Mouse (Mus musculus) hindbrain, embryonic 13.5 days (tissue): Measurements from ENCODE around the gene Aldoart2. TPM values are rescaled to one million over a fixed set of nuclear protein-coding genes. Genes with fewer than 3 reads are reported as not detected.
"Not testable (repeated sequence)": the region's sequence is repeated elsewhere in the genome, so short reads cannot be mapped to it uniquely, and the experiment has no call there.

Experiments used
- ATAC-seq: fragments of 200-750 bp; cut with Nextera tagmentation; 2 replicates; pipeline ENCODE4 v1.8.0; 2017; ENCODE audit warnings: moderate TSS enrichment; ENCODE audit not compliant: low FRiP score
- H3K27ac ChIP-seq: fragments of 300-500 bp; sonication (generic); 2 replicates; pipeline ENCODE4 v1.5.1; 2015; ENCODE audit warnings: inconsistent platforms, mild to moderate bottlenecking, moderate library complexity
- H3K27me3 ChIP-seq: fragments of 300-500 bp; sonication (generic); 2 replicates; pipeline ENCODE4 v1.6.1; 2015; ENCODE audit warnings: mild to moderate bottlenecking, inconsistent platforms
- H3K36me3 ChIP-seq: fragments of 300-500 bp; sonication (generic); 2 replicates; pipeline ENCODE4 v1.6.1; 2015; ENCODE audit warnings: mild to moderate bottlenecking, inconsistent platforms
- H3K4me1 ChIP-seq: fragments of 300-500 bp; sonication (generic); replicated peaks from 2 replicates; pipeline ENCODE4 v1.6.1; 2015; ENCODE audit warnings: inconsistent platforms
- H3K4me2 ChIP-seq: fragments of 300-500 bp; sonication (generic); 2 replicates; pipeline ENCODE4 v1.6.1; 2015; ENCODE audit warnings: inconsistent platforms, mild to moderate bottlenecking, moderate library complexity
- H3K4me3 ChIP-seq: fragments of 300-500 bp; sonication (generic); 2 replicates; pipeline ENCODE4 v1.5.1; 2015; ENCODE audit warnings: mild to moderate bottlenecking, inconsistent platforms
- H3K9ac ChIP-seq: fragments of 300-500 bp; sonication (generic); 2 replicates; pipeline ENCODE4 v1.6.1; 2015; ENCODE audit warnings: mild to moderate bottlenecking, inconsistent platforms
- H3K9me3 ChIP-seq: fragments of 300-500 bp; sonication (generic); 2 replicates; pipeline ENCODE4 v1.6.1; 2016; ENCODE audit warnings: inconsistent platforms
- WGBS: fragments of 180-500 bp; shearing (Covaris S2); methylation state at CpG from one replicate; pipeline ENCODE4 v1.1.7; 2015; 5-methylcytosine and 5-hydroxymethylcytosine counted together
- polyA plus RNA-seq: library from polyadenylated mRNA; unstranded; fragments of >200 nt; fragmentation: Nextera tagmentation; extraction: Ambion mirVana; gene quantifications from 2 replicates; pipeline ENCODE4 v1.2.1, GENCODE M21; 2015

The Aldoart2 gene
- not detected in 2 replicates for polyA plus RNA-seq

DNA sequence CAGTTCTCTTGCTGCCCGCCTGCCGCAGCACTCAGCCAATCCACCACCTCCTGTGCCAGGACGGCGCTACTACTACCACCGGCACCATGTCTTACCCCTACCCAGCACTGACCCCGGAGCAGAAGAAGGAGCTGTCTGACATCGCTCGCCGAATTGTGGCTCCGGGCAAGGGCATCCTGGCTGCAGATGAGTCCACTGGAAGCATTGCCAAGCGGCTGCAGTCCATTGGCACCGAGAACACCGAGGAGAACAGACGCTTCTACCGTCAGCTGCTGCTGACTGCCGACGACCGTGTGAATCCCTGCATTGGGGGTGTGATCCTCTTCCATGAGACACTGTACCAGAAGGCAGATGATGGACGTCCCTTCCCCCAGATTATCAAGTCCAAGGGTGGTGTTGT lies at the start of gene Aldoart2:
Aldoart2 (plus strand) TSS at position 34 of the 400 bp plus-strand sequence.
- ATAC-seq = no peak
- Histone ChIP-seq H3K4me1 (peaks cover 7% of the 10 kb centered on the region; the same call in 1 of the 2 replicates), H3K9me3 (no peaks in the 10 kb centered on the region), H3K27me3 (0 out of 2 replicates have a peak, but pooled peaks cover 2% of the 10 kb centered on the region), H3K36me3 (no peaks in the 10 kb centered on the region), H3K9ac (no peak within 1 kb of the TSS), H3K4me3 (no peak within 1 kb of the TSS), H3K4me2 (no peak within 1 kb of the TSS), H3K27ac (no peak within 1 kb of the TSS)
- WGBS = 98% methylated on average over 19 of the region's 19 CpGs

DNA sequence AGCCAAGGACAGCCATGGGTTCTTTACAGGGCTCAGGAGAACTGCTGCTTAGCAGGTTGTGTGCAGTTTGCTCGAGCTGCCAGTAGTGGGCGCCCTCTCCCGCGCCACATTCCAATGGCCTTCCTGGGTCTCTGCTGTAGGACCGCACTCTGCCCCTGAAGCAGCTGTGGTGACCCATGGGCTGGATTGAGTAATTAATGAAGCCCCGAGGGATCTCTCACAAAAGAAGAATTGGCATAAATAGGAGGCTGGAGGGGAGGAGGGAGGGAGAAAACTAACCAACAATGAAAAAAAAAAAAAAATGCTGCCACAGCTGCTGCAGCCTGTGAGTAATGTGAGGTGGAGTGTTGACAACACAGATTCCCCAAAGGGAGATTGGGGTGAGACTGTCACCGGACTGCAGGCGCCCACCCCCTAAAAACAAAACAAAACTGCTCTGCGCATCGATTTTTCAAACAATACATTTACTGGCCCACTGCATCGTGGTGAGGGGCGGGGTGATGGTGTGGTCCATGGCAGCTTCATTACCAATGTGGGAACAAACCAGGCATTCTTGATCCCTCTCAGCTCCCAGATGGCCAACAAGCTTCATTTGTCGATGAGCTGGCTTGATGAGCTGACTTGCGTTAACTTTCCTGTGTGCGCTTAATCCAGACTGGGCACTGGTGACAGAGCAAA lies 46.8 kb upstream of the Aldoart2 start:
- Histone ChIP-seq H3K27ac (no peak overlapping the region), H3K4me2 (peak overlapping the region; percentile 39), H3K27me3 (no peaks in the 10 kb centered on the region), H3K9ac (no peak overlapping the region), H3K4me3 (no peak overlapping the region), H3K9me3 (no peaks in the 10 kb centered on the region), H3K36me3 (no peaks in the 10 kb centered on the region), H3K4me1 (0 out of 2 replicates have a peak, but pooled peaks cover 6% of the 10 kb centered on the region)
- 32% methylated on average over 15 of the region's 15 CpGs for WGBS
- peak; percentile 63 for ATAC-seq

DNA sequence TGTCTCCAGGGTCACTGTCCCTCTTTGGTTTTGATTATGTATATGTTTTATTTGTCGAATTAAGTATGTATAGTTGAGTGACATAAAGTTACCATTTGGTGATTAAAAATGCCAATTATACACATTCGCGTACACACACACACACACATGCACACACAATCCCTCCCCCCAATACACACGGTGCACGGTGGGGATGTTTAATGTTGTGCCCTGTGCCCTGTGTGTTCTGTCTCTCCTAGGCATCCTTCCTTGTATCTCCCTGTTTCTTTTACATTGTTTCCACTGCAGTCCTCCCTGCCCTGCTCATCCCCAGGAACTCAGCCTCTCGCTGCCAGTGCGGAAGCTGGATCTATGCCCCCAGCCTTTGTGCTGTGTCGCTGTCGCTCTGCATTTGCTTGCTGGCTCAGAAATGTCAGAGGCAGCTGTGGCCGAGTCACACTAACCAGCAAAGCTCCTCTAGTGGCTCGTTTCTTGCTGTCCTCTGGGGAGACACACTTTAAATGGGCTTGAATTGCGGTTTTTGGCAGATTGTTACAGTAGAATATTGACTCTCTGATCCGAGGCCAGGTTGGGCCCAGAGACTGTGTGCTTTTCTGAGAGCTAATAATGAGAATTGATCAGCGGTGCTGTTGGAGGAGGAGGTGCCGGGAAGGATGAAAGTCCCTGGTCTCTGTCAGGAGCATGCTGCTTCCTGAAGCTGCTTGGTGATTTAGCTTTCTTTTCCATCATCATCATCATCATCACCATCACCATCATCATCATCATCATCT lies 37.9 kb upstream of the Aldoart2 start:
- Histone ChIP-seq H3K9me3 (no peaks in the 10 kb centered on the region), H3K27me3 (no peaks in the 10 kb centered on the region), H3K4me2 (peak overlapping the region; percentile 6; the same call in 1 of the 2 replicates), H3K4me3 (no peak overlapping the region), H3K4me1 (peaks cover 9% of the 10 kb centered on the region; the same call in 1 of the 2 replicates), H3K27ac (peak overlapping the region; percentile 45), H3K9ac (0 out of 2 replicates have a peak overlapping the region, but pooled peaks have one; percentile 26), H3K36me3 (no peaks in the 10 kb centered on the region)
- WGBS = 53% methylated on average over 15 of the region's 15 CpGs
- ATAC-seq = peak; percentile 67

DNA sequence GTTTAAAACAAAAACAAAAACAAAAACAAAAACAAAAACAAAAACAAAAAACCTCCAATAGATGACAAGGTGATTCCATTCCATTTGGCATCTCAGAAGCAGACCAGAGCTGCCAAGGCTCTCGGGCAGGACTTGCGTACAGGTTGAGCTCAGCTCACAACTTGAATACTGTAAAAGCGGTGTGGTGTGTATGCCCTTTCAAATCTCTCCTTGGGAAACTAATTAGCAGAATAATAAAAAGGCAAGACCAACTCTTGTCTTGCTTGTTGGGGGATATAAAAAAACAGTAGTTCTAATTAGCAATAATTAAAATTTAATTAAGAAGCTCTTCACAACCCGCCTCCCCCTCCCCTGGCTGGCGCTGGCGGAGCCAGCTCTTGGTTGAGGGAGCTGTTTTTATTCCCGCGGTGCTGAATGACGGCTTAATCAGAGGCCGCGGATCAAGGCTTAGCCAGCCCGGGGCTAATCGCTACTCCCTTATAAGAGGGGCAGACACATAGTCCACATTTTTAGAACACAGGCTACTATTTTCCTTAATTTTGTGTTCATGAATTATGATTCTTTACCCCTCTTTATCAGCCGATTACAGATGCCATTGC lies 28.4 kb upstream of the Aldoart2 start:
- no peak overlapping the region for H3K9ac ChIP-seq
- H3K4me3 ChIP-seq = no peak overlapping the region
- H3K4me2 ChIP-seq = peak overlapping the region; percentile 25

DNA sequence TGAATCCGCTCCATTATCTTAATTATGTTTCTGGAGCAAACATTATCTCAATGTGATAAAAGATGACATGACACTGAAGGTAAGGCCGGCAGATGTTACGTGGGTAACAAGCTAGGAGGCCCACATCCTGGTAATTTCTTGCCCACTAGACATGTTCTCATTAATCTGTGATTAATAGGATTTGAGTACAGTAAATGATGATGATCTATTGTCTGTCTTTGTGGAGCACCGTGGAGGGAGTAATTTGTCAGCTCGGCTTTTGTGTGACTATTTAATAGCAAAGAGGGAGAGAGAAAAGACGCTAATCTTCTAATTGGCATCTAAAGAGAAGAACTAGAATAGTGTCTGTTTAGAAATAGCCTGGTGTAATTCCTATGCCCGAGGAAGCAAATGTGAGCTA lies 27.3 kb upstream of the Aldoart2 start:
- no peak overlapping the region for H3K4me2 ChIP-seq

More for the DNA sequence above, 28.4 kb upstream of the Aldoart2 start:
- WGBS = 7% methylated on average over 14 of the region's 14 CpGs
- no peaks in the 10 kb centered on the region for H3K9me3 ChIP-seq
- no peak overlapping the region for H3K27ac ChIP-seq
- H3K4me1 ChIP-seq = peaks cover 13% of the 10 kb centered on the region
- H3K36me3 ChIP-seq = no peaks in the 10 kb centered on the region
- peak; percentile 67; the same call in 1 of the 2 replicates for ATAC-seq
- H3K27me3 ChIP-seq = peaks cover 29% of the 10 kb centered on the region

DNA sequence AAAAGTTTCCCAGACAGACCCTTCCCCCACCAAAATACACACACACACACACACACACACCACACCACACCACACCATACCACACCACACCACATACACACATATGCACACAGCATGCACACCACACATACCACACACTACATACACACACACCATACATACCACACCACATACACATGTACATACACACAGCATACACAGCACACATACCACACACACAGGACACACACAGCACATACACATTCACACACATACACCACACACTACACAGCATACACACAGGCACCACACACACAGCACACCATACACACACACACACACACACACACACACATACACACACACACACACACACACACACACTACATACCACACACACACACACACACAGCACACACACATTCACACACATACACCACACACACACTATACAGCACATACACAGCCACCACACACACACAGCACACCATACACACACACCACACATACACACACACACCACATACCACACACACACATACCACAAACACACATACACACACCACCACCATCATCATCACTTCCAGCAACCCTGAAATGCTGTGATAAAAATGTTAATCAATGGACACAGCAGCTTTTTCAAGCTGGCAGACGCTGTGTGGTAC lies 26.6 kb upstream of the Aldoart2 start:
- Histone ChIP-seq H3K4me2 (no peak overlapping the region), H3K4me1 (peaks cover 13% of the 10 kb centered on the region), H3K9ac (no peak overlapping the region), H3K27me3 (peaks cover 23% of the 10 kb centered on the region), H3K36me3 (no peaks in the 10 kb centered on the region), H3K27ac (no peak overlapping the region), H3K4me3 (no peak overlapping the region), H3K9me3 (no peaks in the 10 kb centered on the region)
- 94% methylated on average over 1 of the region's 1 CpGs for WGBS
- peak; percentile 79 for ATAC-seq

More for the DNA sequence above, 27.3 kb upstream of the Aldoart2 start:
- H3K4me3 ChIP-seq = no peak overlapping the region
- WGBS = 30% methylated on average over 7 of the region's 7 CpGs
- H3K27me3 ChIP-seq = peaks cover 27% of the 10 kb centered on the region
- no peaks in the 10 kb centered on the region for H3K9me3 ChIP-seq
- H3K27ac ChIP-seq = no peak overlapping the region
- no peak overlapping the region for H3K9ac ChIP-seq
- ATAC-seq = no peak; the same call in 1 of the 2 replicates
- peaks cover 13% of the 10 kb centered on the region for H3K4me1 ChIP-seq
- H3K36me3 ChIP-seq = no peaks in the 10 kb centered on the region

DNA sequence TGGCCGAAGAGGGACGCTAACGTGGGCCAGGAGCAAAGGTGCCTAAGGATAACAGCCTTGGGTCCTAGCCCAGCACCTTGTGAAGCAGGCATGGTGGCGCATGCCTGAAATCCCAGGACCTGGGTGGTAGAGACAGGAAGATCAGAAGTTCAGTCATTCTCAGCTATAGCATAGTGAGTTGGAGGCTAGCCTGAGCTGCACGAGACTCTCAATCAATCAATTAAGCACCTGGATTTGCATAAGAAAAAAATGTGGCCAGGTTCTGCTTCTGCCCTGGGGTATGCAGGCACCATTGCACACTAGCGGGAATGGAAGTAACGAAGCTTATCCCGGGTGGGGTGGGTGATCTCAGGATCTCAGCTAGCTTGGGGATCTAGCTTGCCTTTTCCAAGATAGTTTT lies 25.9 kb upstream of the Aldoart2 start:
- Histone ChIP-seq H3K4me2 (no peak overlapping the region), H3K9ac (no peak overlapping the region), H3K4me1 (peaks cover 13% of the 10 kb centered on the region), H3K9me3 (no peaks in the 10 kb centered on the region), H3K4me3 (no peak overlapping the region), H3K27ac (no peak overlapping the region), H3K27me3 (peaks cover 16% of the 10 kb centered on the region; the same call in 1 of the 2 replicates), H3K36me3 (no peaks in the 10 kb centered on the region)
- WGBS = 53% methylated on average over 8 of the region's 8 CpGs
- no peak for ATAC-seq

DNA sequence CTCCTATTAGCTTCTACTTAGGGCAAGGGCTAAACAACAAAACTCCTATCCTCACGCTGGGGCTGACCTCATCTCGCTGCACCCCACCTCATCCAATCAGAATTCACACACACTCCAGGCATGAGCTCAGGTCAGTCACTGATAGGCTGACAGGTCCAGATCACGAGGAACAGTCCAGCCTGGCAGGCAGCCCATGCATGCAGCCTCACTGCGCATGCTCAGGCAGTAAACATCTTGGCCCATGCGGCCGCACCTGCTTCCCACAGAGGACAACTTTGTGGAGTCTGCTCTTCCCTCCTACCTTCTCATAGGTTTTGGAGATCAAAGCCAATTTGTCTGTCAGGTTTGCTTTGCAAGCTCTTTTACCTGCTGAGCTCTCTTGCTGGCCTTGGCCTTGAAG lies 10.1 kb upstream of the Aldoart2 start:
- H3K4me3 ChIP-seq, H3K4me2 ChIP-seq, H3K27ac ChIP-seq, H3K9me3 ChIP-seq, H3K4me1 ChIP-seq, H3K9ac ChIP-seq, H3K36me3 ChIP-seq, H3K27me3 ChIP-seq, ATAC-seq: not testable (repeated sequence)
- 83% methylated on average over 6 of the region's 6 CpGs for WGBS

DNA sequence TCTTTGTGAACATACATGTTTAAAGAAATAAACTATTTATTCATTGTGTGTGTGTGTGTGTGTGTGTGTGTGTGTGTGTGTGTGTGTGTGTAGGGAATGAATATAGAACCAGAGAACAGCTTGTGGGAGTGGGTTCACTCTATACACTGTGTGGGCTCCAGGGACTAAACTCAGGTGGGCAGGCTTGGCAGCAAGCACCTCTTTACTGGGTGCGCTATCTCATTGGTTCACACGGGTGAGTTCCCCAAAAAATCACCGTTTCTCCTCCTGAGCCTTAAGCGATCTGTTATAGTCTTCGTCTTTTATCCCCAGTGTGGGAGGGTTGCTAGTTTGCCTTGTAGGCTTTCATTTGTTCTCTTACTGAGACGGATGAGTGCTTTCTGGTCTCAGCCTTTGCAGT lies 7.2 kb upstream of the Aldoart2 start:
- Histone ChIP-seq H3K9ac (no peak overlapping the region), H3K4me3 (no peak overlapping the region), H3K4me2 (no peak overlapping the region), H3K27ac (no peak overlapping the region), H3K9me3 (no peaks in the 10 kb centered on the region), H3K27me3 (0 out of 2 replicates have a peak, but pooled peaks cover 4% of the 10 kb centered on the region), H3K4me1 (peaks cover 8% of the 10 kb centered on the region; the same call in 1 of the 2 replicates), H3K36me3 (no peaks in the 10 kb centered on the region)
- WGBS = 73% methylated on average over 6 of the region's 6 CpGs
- no peak for ATAC-seq

DNA sequence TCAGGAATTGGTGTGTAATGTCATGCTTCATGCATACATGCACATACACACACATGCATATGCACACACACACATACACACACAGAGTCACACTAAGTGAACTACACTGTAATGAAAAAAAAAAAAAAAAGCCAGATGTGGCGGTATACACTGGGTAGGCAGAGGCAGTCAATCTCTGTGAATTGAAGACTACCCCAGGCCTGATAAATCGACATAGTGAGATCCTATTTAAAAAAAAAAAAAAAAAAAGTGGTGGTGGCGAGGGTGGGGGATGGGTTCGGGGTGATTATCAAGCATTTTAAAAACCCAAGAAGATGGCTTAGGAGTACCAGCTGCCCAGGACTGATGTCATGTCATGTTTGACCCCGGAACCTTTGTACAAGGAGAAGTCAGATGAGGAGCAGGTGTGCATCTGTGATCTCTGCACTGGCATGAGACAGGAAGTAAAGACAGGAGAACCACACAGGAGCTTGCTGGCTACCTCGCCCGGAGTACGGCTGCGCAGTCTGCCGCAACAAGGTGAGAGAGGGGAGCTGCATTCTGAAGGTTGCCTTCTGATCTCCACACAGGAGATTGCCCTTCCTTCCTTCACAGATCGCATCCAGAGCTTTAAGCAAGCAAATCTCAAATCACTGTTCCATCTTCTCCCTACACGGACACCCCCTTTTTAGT lies 5.7 kb upstream of the Aldoart2 start:
- no peak overlapping the region for H3K9ac ChIP-seq
- WGBS = 91% methylated on average over 12 of the region's 12 CpGs
- H3K4me2 ChIP-seq = no peak overlapping the region
- peaks cover 8% of the 10 kb centered on the region; the same call in 1 of the 2 replicates for H3K4me1 ChIP-seq
- ATAC-seq = no peak
- H3K27ac ChIP-seq = no peak overlapping the region
- H3K9me3 ChIP-seq = no peaks in the 10 kb centered on the region
- H3K36me3 ChIP-seq = no peaks in the 10 kb centered on the region
- 0 out of 2 replicates have a peak, but pooled peaks cover 4% of the 10 kb centered on the region for H3K27me3 ChIP-seq
- no peak overlapping the region for H3K4me3 ChIP-seq

DNA sequence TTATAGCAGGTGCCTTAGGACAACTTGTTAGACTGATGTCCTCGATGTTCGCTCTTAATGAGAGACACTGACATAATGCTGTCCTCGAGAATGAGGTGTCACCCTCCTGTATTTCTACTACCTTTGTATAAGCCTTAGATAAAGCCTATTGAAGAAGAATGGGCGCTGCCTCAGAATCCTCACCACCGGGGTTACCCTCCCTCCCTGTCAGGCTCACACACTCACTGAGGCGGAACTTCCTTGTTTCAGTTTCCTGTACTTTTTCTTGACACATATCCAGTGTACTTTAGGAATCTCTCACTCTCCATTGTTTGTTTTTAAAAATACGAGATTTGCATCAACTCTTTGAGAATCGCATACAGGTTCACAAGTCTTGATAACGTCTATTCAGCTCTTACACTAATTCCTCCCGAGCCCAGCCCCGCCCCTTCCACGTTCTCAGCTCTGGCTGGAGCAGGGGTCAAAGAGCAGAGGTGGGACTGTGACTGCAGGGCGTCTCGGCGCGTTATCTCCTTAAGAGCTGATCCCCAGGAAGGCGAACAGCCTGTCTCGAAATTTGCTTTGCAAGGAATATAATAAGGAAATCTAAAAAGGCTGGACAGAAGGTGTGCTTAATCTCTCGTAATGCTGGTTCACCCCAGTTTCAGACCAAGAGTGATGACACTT lies 4.9 kb upstream of the Aldoart2 start:
- Histone ChIP-seq H3K4me2 (peak overlapping the region; percentile 52), H3K36me3 (no peaks in the 10 kb centered on the region), H3K9me3 (no peaks in the 10 kb centered on the region), H3K27ac (no peak overlapping the region), H3K4me1 (peaks cover 8% of the 10 kb centered on the region; the same call in 1 of the 2 replicates), H3K27me3 (0 out of 2 replicates have a peak, but pooled peaks cover 4% of the 10 kb centered on the region), H3K9ac (0 out of 2 replicates have a peak overlapping the region, but pooled peaks have one; percentile 0), H3K4me3 (peak overlapping the region; percentile 18)
- 12% methylated on average over 19 of the region's 19 CpGs for WGBS
- ATAC-seq = no peak
